ENCODE assay signal across 20 mouse cellular contexts in the genomic region with DNA sequence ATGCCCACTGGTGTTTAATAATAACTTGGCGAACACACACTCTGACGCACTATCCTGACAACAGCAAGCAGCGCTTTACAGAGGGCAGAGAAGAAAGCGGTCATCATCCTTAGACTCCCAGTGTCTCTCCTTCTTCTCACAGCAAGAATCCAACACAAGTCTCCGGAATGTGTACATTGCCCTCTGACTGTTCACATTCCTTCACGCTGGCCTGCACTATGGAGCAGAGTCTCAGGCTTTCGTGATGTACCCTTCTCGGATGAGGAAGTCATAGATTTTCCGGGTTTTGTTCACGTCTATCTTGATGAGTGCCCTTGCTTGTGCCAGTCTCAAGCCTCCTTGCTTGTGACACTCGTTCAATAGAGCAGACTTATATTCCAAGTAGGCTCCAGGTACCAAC. TPM values are rescaled to one million over a fixed set of nuclear protein-coding genes. Genes with fewer than 3 reads are reported as not detected.
DNase-seq lines count a peak whose midpoint lies in the region; ATAC-seq and TF ChIP-seq lines count a peak whose summit lies in the region.
"Had no signal": no experiment of that assay in that cellular context is flagged by ENCODE, and none has a peak within 500 bp of the region (broad histone marks: within the 10 kb centered on the region; RNA-seq: fewer than 3 reads in every experiment).

No protein-coding gene starts in this region.

- H3K9ac ChIP-seq in heart, embryonic 13.5 days, result no peak overlapping the region
- no peak overlapping the region for H3K9ac ChIP-seq in kidney, postnatal 0 days (ENCODE audit: low read depth, low read length)
- H3K9ac ChIP-seq: limb, embryonic 12.5 days; liver, embryonic 13.5 days had no signal

- no peaks in the 10 kb centered on the region for H3K27me3 ChIP-seq in heart, embryonic 13.5 days (replicated peaks)
- H3K27me3 ChIP-seq in kidney, adult 2 months (replicated peaks; ENCODE audit: control insufficient read depth, insufficient read depth, low read length), result no peaks in the 10 kb centered on the region
- no peaks in the 10 kb centered on the region for H3K27me3 ChIP-seq in kidney, postnatal 0 days (ENCODE audit: insufficient read depth, low read length)
- H3K27me3 ChIP-seq: CH12.LX; limb, embryonic 12.5 days; liver, embryonic 13.5 days had no signal

- no peak overlapping the region for H3K4me2 ChIP-seq in heart, embryonic 13.5 days
- no peak overlapping the region for H3K4me2 ChIP-seq in kidney, postnatal 0 days (ENCODE audit: low read length)
- H3K4me2 ChIP-seq: limb, embryonic 12.5 days; liver, embryonic 13.5 days had no signal

- DNase-seq in heart, adult 11 months, result no peak
- DNase-seq in kidney, adult 2 months, result peak; percentile 34
- no peak for DNase-seq in kidney, adult 9 months
- DNase-seq in brain, adult 2 months (ENCODE audit: low read depth, low spot score), result peak; percentile 39
- no peak for DNase-seq in kidney, postnatal 0 days (ENCODE audit: low spot score)
- DNase-seq in right cerebral cortex, postnatal 25 days, result no peak
- no peak for DNase-seq in cerebellum, postnatal 10 days
- DNase-seq: adrenal gland, postnatal 36 days; cerebellum, adult 18-20 months; gastrocnemius, postnatal 10 days; layer of hippocampus, adult 9-11 months; liver, embryonic 13.5 days; right cerebral cortex, adult 18-20 months; thymus, postnatal 25 days had no signal

- H3K36me3 ChIP-seq in heart, embryonic 13.5 days, result peaks cover 37% of the 10 kb centered on the region
- H3K36me3 ChIP-seq in kidney, adult 2 months (ENCODE audit: control insufficient read depth, insufficient read depth, low read length), result no peaks in the 10 kb centered on the region; the same call in 1 of the 2 replicates
- no peaks in the 10 kb centered on the region for H3K36me3 ChIP-seq in kidney, postnatal 0 days (ENCODE audit: insufficient read depth, low read length)

- no peaks in the 10 kb centered on the region for H3K9me3 ChIP-seq in heart, embryonic 13.5 days
- no peaks in the 10 kb centered on the region for H3K9me3 ChIP-seq in kidney, postnatal 0 days (replicated peaks; ENCODE audit: low read length)
- H3K9me3 ChIP-seq: embryonic facial prominence, embryonic 10.5 days; limb, embryonic 12.5 days; liver, embryonic 13.5 days; midbrain, embryonic 10.5 days had no signal

- H3K4me3 ChIP-seq in heart, embryonic 13.5 days, result no peak overlapping the region
- H3K4me3 ChIP-seq in kidney, adult 2 months (ENCODE audit: insufficient read depth, low read depth, low read length), result no peak overlapping the region
- no peak overlapping the region for H3K4me3 ChIP-seq in kidney, postnatal 0 days (replicated peaks; ENCODE audit: low read depth, low read length)
- H3K4me3 ChIP-seq: embryonic facial prominence, embryonic 10.5 days; limb, embryonic 12.5 days; liver, embryonic 13.5 days; midbrain, embryonic 10.5 days had no signal

- no peak for TF ChIP-seq POLR2A in kidney, adult 2 months (IDR thresholded peaks at IDR 0.05; ENCODE audit: low read depth, low read length)

- ATAC-seq in heart, embryonic 13.5 days (ENCODE audit: extremely low read depth, insufficient number of reproducible peaks, low FRiP score, low TSS enrichment), result no peak
- ATAC-seq in kidney, postnatal 0 days (replicated peaks; ENCODE audit: low FRiP score, low read depth), result peak; percentile 65; the same call in 1 of the 2 replicates
- ATAC-seq: hindbrain, embryonic 16.5 days had no signal

- H3K4me1 ChIP-seq in heart, embryonic 13.5 days, result peaks cover 25% of the 10 kb centered on the region
- H3K4me1 ChIP-seq in kidney, adult 2 months (ENCODE audit: control insufficient read depth, insufficient read depth, low read length), result peaks cover 14% of the 10 kb centered on the region; the same call in 1 of the 2 replicates
- no peaks in the 10 kb centered on the region for H3K4me1 ChIP-seq in kidney, postnatal 0 days (replicated peaks; ENCODE audit: insufficient read depth, low read length)
- H3K4me1 ChIP-seq: embryonic facial prominence, embryonic 10.5 days; limb, embryonic 12.5 days; liver, embryonic 13.5 days; midbrain, embryonic 10.5 days had no signal

- TF ChIP-seq CTCF in kidney, adult 2 months (conservative IDR thresholded peaks at IDR 0.05; ENCODE audit: insufficient read depth, insufficient read length, low read depth, low read length), result no peak
- TF ChIP-seq CTCF in kidney, postnatal 0 days (IDR thresholded peaks at IDR 0.05; ENCODE audit: low read depth), result no peak

- WGBS in heart, embryonic 13.5 days, result 86% methylated on average over 11 of the region's 11 CpGs
- WGBS in kidney, adult 2 months, result 61% methylated on average over 11 of the region's 11 CpGs
- 80% methylated on average over 11 of the region's 11 CpGs for WGBS in kidney, postnatal 0 days

- H3K27ac ChIP-seq in heart, embryonic 13.5 days (replicated peaks), result peak overlapping the region; percentile 55
- no peak overlapping the region for H3K27ac ChIP-seq in kidney, adult 2 months (ENCODE audit: insufficient read depth, low read depth, low read length)
- peak overlapping the region; percentile 47 for H3K27ac ChIP-seq in kidney, postnatal 0 days
- H3K27ac ChIP-seq: embryonic facial prominence, embryonic 10.5 days; limb, embryonic 12.5 days; liver, embryonic 13.5 days; midbrain, embryonic 10.5 days had no signal

RNA-seq across cellular contexts. Expression of gene Dusp14, which starts 10.3 kb away (rescaled TPM):
- 5.1 and 6.6 TPM in 2 replicates for polyA plus RNA-seq in heart, embryonic 13.5 days (2015; fragmentation: Nextera tagmentation; extraction: Ambion mirVana)
- 60.3 and 65.0 TPM in 2 replicates for polyA plus RNA-seq in kidney, adult 2 months (2012; rRNA removed)
- 45.6 and 47.2 TPM in 2 replicates for polyA plus RNA-seq in kidney, postnatal 0 days (2015; fragmentation: Nextera tagmentation; extraction: Ambion mirVana)

RNA-seq across cellular contexts. Expression of gene Tada2a, which starts 50.0 kb away (rescaled TPM):
- 19.9 and 20.4 TPM in 2 replicates for polyA plus RNA-seq in heart, embryonic 13.5 days (2015; fragmentation: Nextera tagmentation; extraction: Ambion mirVana)
- polyA plus RNA-seq in kidney, adult 2 months (2012; rRNA removed), result 5.2 and 5.6 TPM in 2 replicates
- polyA plus RNA-seq in kidney, postnatal 0 days (2015; fragmentation: Nextera tagmentation; extraction: Ambion mirVana), result 23.3 and 25.7 TPM in 2 replicates

RNA-seq across cellular contexts. Expression of gene Acaca, which starts 50.1 kb away (rescaled TPM):
- polyA plus RNA-seq in heart, embryonic 13.5 days (2015; fragmentation: Nextera tagmentation; extraction: Ambion mirVana), result 6.6 and 6.7 TPM in 2 replicates
- 38.5 and 41.9 TPM in 2 replicates for polyA plus RNA-seq in kidney, adult 2 months (2012; rRNA removed)
- polyA plus RNA-seq in kidney, postnatal 0 days (2015; fragmentation: Nextera tagmentation; extraction: Ambion mirVana), result 4.6 and 5.5 TPM in 2 replicates

Comparison
In these comparisons a context has a peak if more than half of its experiments do, and no peak if none do; other contexts are left out.
1. DNase-seq: peak in kidney, adult 2 months (single experiment) and brain, adult 2 months (single experiment); none in heart, adult 11 months (single experiment), kidney, adult 9 months (single experiment), kidney, postnatal 0 days (single experiment), right cerebral cortex, postnatal 25 days (single experiment) and cerebellum, postnatal 10 days (0 of 2).